Mouse (Mus musculus) cerebellum, adult 11 months (tissue): ENCODE measurements around the gene 1700012B07Rik.
A peak's percentile ranks its signal among the peaks of the same experiment; 100 is the strongest.

Experiments
- DNase-seq: peaks from one replicate; pipeline ENCODE4 v3.0.0; 2022

Gene 1700012B07Rik

GRCm38 (mm10) chr11:109827946-109828345 is at the start of gene 1700012B07Rik:
Gene 1700012B07Rik (minus strand): TSS chr11:109828046.
- no peak for DNase-seq

GRCm38 (mm10) chr11:109876767-109877166 is 48.9 kb upstream of the 1700012B07Rik start:
- DNase-seq: no peak

- no peak for DNase-seq
Observed at GRCm38 (mm10) chr11:109875834-109876233, 48.0 kb upstream of the 1700012B07Rik start.

GRCm38 (mm10) chr11:109875525-109875802 is 47.6 kb upstream of the 1700012B07Rik start:
- no peak for DNase-seq

GRCm38 (mm10) chr11:109874651-109875524 is 47.0 kb upstream of the 1700012B07Rik start:
- DNase-seq: no peak

- DNase-seq: no peak
Observed at GRCm38 (mm10) chr11:109873852-109874610, 46.2 kb upstream of the 1700012B07Rik start.

GRCm38 (mm10) chr11:109873161-109873775 is 45.4 kb upstream of the 1700012B07Rik start:
- DNase-seq: no peak

- DNase-seq: no peak
Observed at GRCm38 (mm10) chr11:109872674-109873073, 44.8 kb upstream of the 1700012B07Rik start.

- no peak for DNase-seq
Observed at GRCm38 (mm10) chr11:109872056-109872455, 44.2 kb upstream of the 1700012B07Rik start.

- no peak for DNase-seq
Observed at GRCm38 (mm10) chr11:109867861-109868260, 40.0 kb upstream of the 1700012B07Rik start.

- DNase-seq: no peak
Observed at GRCm38 (mm10) chr11:109866537-109867160, 38.8 kb upstream of the 1700012B07Rik start.

- DNase-seq: no peak
Observed at GRCm38 (mm10) chr11:109865526-109865925, 37.7 kb upstream of the 1700012B07Rik start.

- no peak for DNase-seq
Observed at GRCm38 (mm10) chr11:109863951-109864350, 36.1 kb upstream of the 1700012B07Rik start.

GRCm38 (mm10) chr11:109863194-109863746 is 35.4 kb upstream of the 1700012B07Rik start:
- peak; percentile 26 for DNase-seq

- DNase-seq: peak; percentile 57
Observed at GRCm38 (mm10) chr11:109860508-109860907, 32.7 kb upstream of the 1700012B07Rik start.

GRCm38 (mm10) chr11:109859939-109860469 is 32.2 kb upstream of the 1700012B07Rik start:
- no peak for DNase-seq

- DNase-seq: no peak
Observed at GRCm38 (mm10) chr11:109859441-109859840, 31.6 kb upstream of the 1700012B07Rik start.

GRCm38 (mm10) chr11:109857086-109857485 is 29.2 kb upstream of the 1700012B07Rik start:
- DNase-seq: no peak

- DNase-seq: no peak
Observed at GRCm38 (mm10) chr11:109854056-109854455, 26.2 kb upstream of the 1700012B07Rik start.

- DNase-seq: no peak
Observed at GRCm38 (mm10) chr11:109853228-109853966, 25.6 kb upstream of the 1700012B07Rik start.

GRCm38 (mm10) chr11:109851996-109852395 is 24.1 kb upstream of the 1700012B07Rik start:
- no peak for DNase-seq

- no peak for DNase-seq
Observed at GRCm38 (mm10) chr11:109846343-109846742, 18.5 kb upstream of the 1700012B07Rik start.
